Mouse (Mus musculus): ENCODE data around the gene Olfr1086. TPM values are rescaled to one million over a fixed set of nuclear protein-coding genes. Genes with fewer than 3 reads are reported as not detected.

The Olfr1086 gene
- not detected in 2 replicates for polyA plus RNA-seq (2012; rRNA removed)

GRCm38 (mm10) chr2:86679992-86680391 lies at the start of gene Olfr1086:
TSS of gene Olfr1086 (minus strand) at chr2:86680092.

GRCm38 (mm10) chr2:86698295-86698694 lies 18.4 kb upstream of the Olfr1086 start, which contains the start of gene Olfr1087:
TSS of gene Olfr1087 (minus strand) at chr2:86698395.

DNA sequence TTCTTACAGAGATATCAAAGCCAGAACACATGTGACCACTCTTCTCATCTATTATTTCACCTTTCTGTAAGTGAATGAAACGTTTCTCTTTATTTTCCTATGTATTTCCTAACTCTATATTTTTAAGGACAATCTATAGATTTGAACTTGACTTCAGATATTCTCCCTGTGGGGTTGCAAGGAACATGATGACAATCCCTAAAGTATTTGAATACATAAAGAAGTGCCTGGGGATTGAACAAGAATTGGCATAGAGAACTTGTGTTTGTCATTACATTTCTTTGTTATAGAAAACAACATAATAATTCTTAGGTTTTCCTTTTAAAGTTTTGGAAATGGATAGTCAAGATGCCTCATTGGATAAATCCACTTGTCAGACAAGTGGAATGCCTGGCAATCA lies 18.0 kb downstream of the Olfr1086 start, which contains the start of gene Olfr1085:
TSS of gene Olfr1085 (minus strand) at position 101 of the 400 bp plus-strand sequence.

DNA sequence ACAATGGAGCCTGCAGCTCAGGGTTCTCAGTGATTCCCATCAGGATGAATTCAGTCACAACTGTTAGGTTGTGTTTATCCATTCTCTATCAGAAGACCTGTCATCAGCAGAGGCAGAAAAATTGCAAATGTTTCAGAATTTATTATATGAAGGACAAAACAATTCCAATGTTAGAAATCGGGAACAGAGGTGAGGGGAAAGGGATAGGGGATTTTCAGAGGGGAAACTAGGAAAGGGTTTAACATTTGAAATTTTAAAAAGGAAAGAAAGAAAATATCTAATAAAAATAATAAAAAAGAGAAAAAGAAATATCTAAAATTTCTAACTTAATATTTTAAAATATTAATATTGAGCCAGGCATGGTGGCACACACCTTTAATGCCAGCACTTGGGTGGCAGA lies 40.3 kb downstream of the Olfr1086 start, which contains the start of gene Olfr1084:
TSS of gene Olfr1084 (minus strand) at position 101 of the 400 bp plus-strand sequence.

Other genes starting within 250 kb of the Olfr1086 start
- not detected in 2 replicates for gene Olfr1065, start 229.5 kb downstream of the Olfr1086 start, polyA plus RNA-seq (2012; rRNA removed)
- gene Olfr1066, start 223.8 kb downstream of the Olfr1086 start, polyA plus RNA-seq (2012; rRNA removed) = not detected in 2 replicates
- not detected in 2 replicates for gene Olfr228, start 192.7 kb downstream of the Olfr1086 start, polyA plus RNA-seq (2012; rRNA removed)
- not detected in 2 replicates for gene Olfr1076, start 171.6 kb downstream of the Olfr1086 start, polyA plus RNA-seq (2012; rRNA removed)
- gene Olfr1079, start 137.6 kb downstream of the Olfr1086 start, polyA plus RNA-seq (2012; rRNA removed) = not detected in 2 replicates
- not detected in 2 replicates for gene Olfr1080, start 121.9 kb downstream of the Olfr1086 start, polyA plus RNA-seq (2012; rRNA removed)
- not detected in 2 replicates for gene Olfr1082, start 81.1 kb downstream of the Olfr1086 start, polyA plus RNA-seq (2012; rRNA removed)
- gene Olfr1084, start 40.4 kb downstream of the Olfr1086 start, polyA plus RNA-seq (2012; rRNA removed) = not detected in 2 replicates
- gene Olfr1085, start 18.1 kb downstream of the Olfr1086 start, polyA plus RNA-seq (2012; rRNA removed) = not detected in 2 replicates
- gene Olfr1087, start 18.3 kb upstream of the Olfr1086 start, polyA plus RNA-seq (2012; rRNA removed) = not detected in 2 replicates
- gene Olfr1089, start 53.6 kb upstream of the Olfr1086 start, polyA plus RNA-seq (2012; rRNA removed) = not detected in 2 replicates
- gene Olfr1090, start 78.9 kb upstream of the Olfr1086 start, polyA plus RNA-seq (2012; rRNA removed) = not detected in 2 replicates
- not detected in 2 replicates for gene Olfr1093, start 102.4 kb upstream of the Olfr1086 start, polyA plus RNA-seq (2012; rRNA removed)
- gene Olfr141, start 129.9 kb upstream of the Olfr1086 start, polyA plus RNA-seq (2012; rRNA removed) = not detected in 2 replicates
- not detected in 2 replicates for gene Olfr1094, start 144.6 kb upstream of the Olfr1086 start, polyA plus RNA-seq (2012; rRNA removed)
- not detected in 2 replicates for gene Olfr1095, start 171.6 kb upstream of the Olfr1086 start, polyA plus RNA-seq (2012; rRNA removed)
- gene Gm13723, start 194.7 kb upstream of the Olfr1086 start, polyA plus RNA-seq (2012; rRNA removed) = not detected in 2 replicates
- gene Olfr1097, start 212.1 kb upstream of the Olfr1086 start, polyA plus RNA-seq (2012; rRNA removed) = not detected in 2 replicates
- not detected in 2 replicates for gene Olfr1098, start 244.5 kb upstream of the Olfr1086 start, polyA plus RNA-seq (2012; rRNA removed)